Mouse (Mus musculus) lung, postnatal 0 days (tissue): ENCODE results near the gene Golph3l. TPM values are rescaled to one million over a fixed set of nuclear protein-coding genes. Genes with fewer than 3 reads are reported as not detected.

ENCODE experiments used
- ATAC-seq: fragments of 200-750 bp; cut with Nextera tagmentation; 2 replicates; pipeline ENCODE4 v1.8.0; 2017; ENCODE audit warnings: moderate library complexity
- DNase-seq: peaks from one replicate; pipeline ENCODE4 v3.0.0-alpha.2; 2016; ENCODE audit warnings: low spot score
- H3K27ac ChIP-seq: fragments of 300-500 bp; sonication (generic); 2 replicates; pipeline ENCODE4 v1.5.1; 2014; ENCODE audit warnings: antibody characterized with exemption, mild to moderate bottlenecking, low read length, mixed read lengths
- H3K27me3 ChIP-seq: fragments of 300-500 bp; sonication (generic); replicated peaks from 2 replicates; pipeline ENCODE4 v1.6.1; 2014; ENCODE audit warnings: low read length, mixed read lengths; ENCODE audit not compliant: insufficient read depth
- H3K36me3 ChIP-seq: fragments of 300-500 bp; sonication (generic); 2 replicates; pipeline ENCODE4 v1.6.1; 2014; ENCODE audit warnings: low read length, mixed read lengths; ENCODE audit not compliant: insufficient read depth
- H3K4me1 ChIP-seq: fragments of 300-500 bp; sonication (generic); 2 replicates; pipeline ENCODE4 v1.6.1; 2014; ENCODE audit warnings: antibody characterized with exemption, low read depth, low read length, mixed read lengths; ENCODE audit not compliant: insufficient read depth
- H3K4me2 ChIP-seq: fragments of 300-500 bp; sonication (generic); replicated peaks from 2 replicates; pipeline ENCODE4 v1.6.1; 2014; ENCODE audit warnings: low read depth, mild to moderate bottlenecking, low read length, moderate library complexity, mixed read lengths
- H3K4me3 ChIP-seq: fragments of 300-500 bp; sonication (generic); 2 replicates; pipeline ENCODE4 v1.5.1; 2014; ENCODE audit warnings: low read depth, low read length
- H3K9ac ChIP-seq: fragments of 300-500 bp; sonication (generic); replicated peaks from 2 replicates; pipeline ENCODE4 v1.6.1; 2014; ENCODE audit warnings: low read depth, mild to moderate bottlenecking
- H3K9me3 ChIP-seq: fragments of 300-500 bp; sonication (generic); 2 replicates; pipeline ENCODE4 v1.6.1; 2016; ENCODE audit warnings: low read length, mixed read lengths
- CTCF ChIP-seq: IDR thresholded peaks from 2 replicates; pipeline ENCODE4 v1.5.1; 2016; ENCODE audit warnings: antibody characterized with exemption, mild to moderate bottlenecking
- EP300 ChIP-seq: IDR thresholded peaks from 2 replicates; pipeline ENCODE4 v1.6.1; 2016; ENCODE audit warnings: antibody characterized with exemption, mild to moderate bottlenecking, control low read depth
- WGBS: fragments of 180-500 bp; shearing (Covaris S2); extraction: QIAGEN DNeasy Blood & Tissue Kit; methylation state at CpG from one replicate; pipeline ENCODE4 v1.1.7; 2014; 5-methylcytosine and 5-hydroxymethylcytosine counted together
- polyA plus RNA-seq: library from polyadenylated mRNA; unstranded; fragments of >200 nt; fragmentation: Nextera tagmentation; extraction: Ambion mirVana; gene quantifications from 2 replicates; pipeline ENCODE4 v1.2.1, GENCODE M21; 2015

The Golph3l gene
- polyA plus RNA-seq, 1 experiment from 2014 or later, result 23.1 TPM

- WGBS, result 53% methylated on average over 10 of the region's 10 CpGs
Measured at GRCm38 (mm10) chr3:95645313-95646235, 56.8 kb downstream of the Golph3l start.

GRCm38 (mm10) chr3:95648016-95648415, 59.3 kb downstream of the Golph3l start:
- Histone ChIP-seq H3K4me3 (no peak overlapping the region), H3K4me1 (peaks cover 17% of the 10 kb centered on the region), H3K27ac (no peak overlapping the region), H3K9ac (no peak overlapping the region), H3K36me3 (no peaks in the 10 kb centered on the region), H3K9me3 (no peaks in the 10 kb centered on the region), H3K4me2 (no peak overlapping the region), H3K27me3 (no peaks in the 10 kb centered on the region)
- DNase-seq, result no peak
- 83% methylated on average over 5 of the region's 5 CpGs for WGBS
- ATAC-seq, result no peak
- TF ChIP-seq EP300 (no peak), CTCF (no peak)

More at GRCm38 (mm10) chr3:95645313-95646235, 56.8 kb downstream of the Golph3l start:
- TF ChIP-seq CTCF (no peak), EP300 (no peak)
- Histone ChIP-seq H3K36me3 (no peaks in the 10 kb centered on the region), H3K9ac (no peak overlapping the region), H3K27ac (no peak overlapping the region), H3K9me3 (no peaks in the 10 kb centered on the region), H3K4me1 (peaks cover 5% of the 10 kb centered on the region; the same call in 1 of the 2 replicates), H3K4me3 (no peak overlapping the region), H3K4me2 (no peak overlapping the region), H3K27me3 (no peaks in the 10 kb centered on the region)
- DNase-seq, result peak; percentile 62
- peak; percentile 41 for ATAC-seq

- peaks cover 21% of the 10 kb centered on the region for H3K4me1 ChIP-seq
- H3K9ac ChIP-seq, result no peak overlapping the region
- peak overlapping the region; percentile 95 for H3K27ac ChIP-seq
- WGBS, result 31% methylated on average over 6 of the region's 6 CpGs
- H3K4me2 ChIP-seq, result no peak overlapping the region
- no peak overlapping the region for H3K4me3 ChIP-seq
- peak; percentile 71 for ATAC-seq
- peak; percentile 98 for DNase-seq
- no peaks in the 10 kb centered on the region for H3K9me3 ChIP-seq
- H3K36me3 ChIP-seq, result no peaks in the 10 kb centered on the region
- no peaks in the 10 kb centered on the region for H3K27me3 ChIP-seq
- peak; percentile 100 for TF ChIP-seq EP300
- TF ChIP-seq CTCF, result no peak
Measured at GRCm38 (mm10) chr3:95650276-95651032, 61.7 kb downstream of the Golph3l start.

- no peak for DNase-seq
- WGBS, result 74% methylated on average over 3 of the region's 3 CpGs
- no peak for ATAC-seq
- H3K27ac ChIP-seq, result peak overlapping the region; percentile 95
- H3K27me3 ChIP-seq, result no peaks in the 10 kb centered on the region
- H3K9ac ChIP-seq, result no peak overlapping the region
- peaks cover 21% of the 10 kb centered on the region for H3K4me1 ChIP-seq
- TF ChIP-seq CTCF, result no peak
- no peak for TF ChIP-seq EP300
- H3K4me2 ChIP-seq, result no peak overlapping the region
- H3K9me3 ChIP-seq, result no peaks in the 10 kb centered on the region
- no peak overlapping the region for H3K4me3 ChIP-seq
- no peaks in the 10 kb centered on the region for H3K36me3 ChIP-seq
Measured at GRCm38 (mm10) chr3:95651033-95651373, 62.3 kb downstream of the Golph3l start.

- Histone ChIP-seq H3K36me3 (no peaks in the 10 kb centered on the region), H3K27me3 (no peaks in the 10 kb centered on the region), H3K4me3 (no peak overlapping the region), H3K9me3 (no peaks in the 10 kb centered on the region), H3K9ac (no peak overlapping the region), H3K4me2 (no peak overlapping the region), H3K4me1 (peaks cover 21% of the 10 kb centered on the region), H3K27ac (peak overlapping the region; percentile 95)
- ATAC-seq (no peak), DNase-seq (no peak)
- TF ChIP-seq EP300 (no peak), CTCF (no peak)
- 77% methylated on average over 16 of the region's 16 CpGs for WGBS
Measured at GRCm38 (mm10) chr3:95651391-95652203, 62.9 kb downstream of the Golph3l start.
